Mouse (Mus musculus) bone marrow macrophage, adult 2 months (primary cell): ENCODE data around the gene Vmn1r40.

Experiments used
- CTCF ChIP-seq: IDR thresholded peaks from 2 replicates; pipeline ENCODE4 v1.5.1; 2012; ENCODE audit warnings: low read depth, mild to moderate bottlenecking, low read length, moderate library complexity
- POLR2A ChIP-seq: IDR thresholded peaks from 2 replicates; pipeline ENCODE4 v1.6.1; 2012; ENCODE audit warnings: mild to moderate bottlenecking, low read depth, low read length, borderline replicate concordance

DNA sequence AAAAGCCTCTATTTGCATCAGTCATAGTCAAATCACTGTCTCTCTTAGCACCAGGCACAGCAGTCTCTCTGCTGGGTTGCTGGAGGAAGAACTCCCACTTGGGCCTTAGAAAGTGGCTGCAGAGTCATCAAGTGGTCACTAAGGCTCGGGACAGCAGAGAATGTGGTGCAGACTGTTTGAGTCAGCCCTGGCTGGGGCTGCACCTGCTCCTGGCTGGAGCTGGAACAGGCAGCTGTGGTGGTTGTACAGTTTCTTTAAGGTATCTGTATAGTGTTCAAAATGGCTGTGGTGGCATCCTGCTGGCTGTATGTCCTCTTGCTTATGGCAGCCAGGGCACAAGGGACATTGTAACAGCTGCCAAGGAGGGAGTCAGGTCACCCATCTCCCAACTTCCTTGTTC lies 46.9 kb upstream of the Vmn1r40 start:
- no peak for TF ChIP-seq CTCF
- TF ChIP-seq POLR2A = no peak
